Mouse (Mus musculus) cerebellum, adult 2 months (tissue): ENCODE measurements at regions not wholly inside any gene's neighbourhood (a gene's known extent, or its start where the extent isn't known, plus 50 kb on each side); places are given as distances from the start of the nearest gene placed in this dataset.

ENCODE experiments used
- CTCF ChIP-seq: fragments of 200-500 bp; IDR thresholded peaks from 2 replicates; pipeline ENCODE4 v1.5.1; 2011; ENCODE audit warnings: low read depth, mild to moderate bottlenecking, control low read depth, low read length, moderate library complexity, borderline replicate concordance; ENCODE audit not compliant: insufficient read depth
- POLR2A ChIP-seq: fragments of 200-500 bp; IDR thresholded peaks from 2 replicates; pipeline ENCODE4 v1.6.1; 2011; ENCODE audit warnings: low read length, control low read depth, borderline replicate concordance; ENCODE audit not compliant: insufficient read depth

DNA sequence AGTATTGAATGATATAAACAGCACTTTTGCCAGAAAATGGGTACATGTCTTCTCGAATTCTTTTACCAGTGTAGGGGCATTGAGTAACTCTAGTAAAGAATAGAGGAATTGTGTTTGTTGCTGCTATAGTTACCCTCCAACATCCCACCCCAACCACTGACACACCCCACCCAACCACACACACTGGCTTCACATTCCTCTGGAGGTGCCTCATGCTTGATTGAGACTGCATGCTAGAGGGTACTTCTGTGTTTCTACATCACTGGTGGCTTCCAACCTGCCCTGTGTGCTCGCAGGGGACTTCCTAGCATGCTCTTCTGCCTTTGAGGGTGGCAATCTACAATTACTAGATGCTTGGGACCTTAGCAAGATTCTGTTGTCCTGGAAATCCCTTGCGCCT, 70.5 kb upstream of the Sv2b start:
- TF ChIP-seq POLR2A, result no peak
- no peak for TF ChIP-seq CTCF
